Mouse (Mus musculus) ES-Bruce4 (cell line): ENCODE data around the gene Mgat5. TPM values are rescaled to one million over a fixed set of nuclear protein-coding genes. Genes with fewer than 3 reads are reported as not detected.
A peak's percentile ranks its signal among the peaks of the same experiment; 100 is the strongest.

Experiments
- H3K27ac ChIP-seq: 2 replicates; pipeline ENCODE4 v1.5.1; 2012; ENCODE audit warnings: low read length, inconsistent platforms; ENCODE audit not compliant: insufficient read depth
- H3K27me3 ChIP-seq: 2 replicates; pipeline ENCODE4 v1.6.1; 2012; ENCODE audit warnings: mild to moderate bottlenecking, low read length, inconsistent platforms; ENCODE audit not compliant: control insufficient read depth, poor library complexity, insufficient read depth, severe bottlenecking
- H3K36me3 ChIP-seq: 2 replicates; pipeline ENCODE4 v1.6.1; 2012; ENCODE audit warnings: inconsistent platforms, mild to moderate bottlenecking, low read length, moderate library complexity; ENCODE audit not compliant: control insufficient read depth, poor library complexity, insufficient read depth, severe bottlenecking
- H3K4me1 ChIP-seq: one replicate; pipeline ENCODE4 v1.8.1; 2011; ENCODE audit warnings: low read length; ENCODE audit not compliant: control insufficient read depth, insufficient read depth
- H3K4me3 ChIP-seq: 2 replicates; pipeline ENCODE4 v1.5.1; 2011; ENCODE audit warnings: low read depth, mild to moderate bottlenecking, low read length
- H3K9ac ChIP-seq: 2 replicates; pipeline ENCODE4 v1.6.1; 2012; ENCODE audit warnings: low read depth, mild to moderate bottlenecking, inconsistent platforms; ENCODE audit not compliant: poor library complexity, severe bottlenecking
- H3K9me3 ChIP-seq: replicated peaks from 2 replicates; pipeline ENCODE4 v1.6.1; 2012; ENCODE audit warnings: mild to moderate bottlenecking, low read length, inconsistent platforms; ENCODE audit not compliant: control insufficient read depth, poor library complexity, insufficient read depth, severe bottlenecking
- CTCF ChIP-seq: IDR thresholded peaks from one replicate; pipeline ENCODE4 v1.8.1; 2011; ENCODE audit warnings: low read depth, low read length
- EP300 ChIP-seq: IDR thresholded peaks from 2 replicates; pipeline ENCODE4 v1.6.1; 2011; ENCODE audit warnings: low read depth, low read length; ENCODE audit not compliant: insufficient read depth
- POLR2A ChIP-seq: IDR thresholded peaks from one replicate; pipeline ENCODE4 v1.8.1; 2011; ENCODE audit warnings: low read length; ENCODE audit not compliant: insufficient read depth
- polyA plus RNA-seq: library from polyadenylated mRNA; stranded (reverse); fragments of >200 nt; gene quantifications from 2 replicates; pipeline ENCODE4 v1.2.4, GENCODE M21; 2011; ENCODE audit warnings: low read depth; ENCODE audit not compliant: missing spikeins, insufficient read depth, insufficient read length

Gene Mgat5
- polyA plus RNA-seq, 1 experiment = 9.9 TPM

GRCm38 (mm10) chr1:127441736-127442135 lies 236.9 kb downstream of the Mgat5 start:
- H3K9ac ChIP-seq = no peak overlapping the region
- TF ChIP-seq CTCF = no peak
- TF ChIP-seq EP300 = no peak
- TF ChIP-seq POLR2A = no peak
- no peaks in the 10 kb centered on the region for H3K9me3 ChIP-seq
- no peak overlapping the region for H3K4me3 ChIP-seq
- H3K36me3 ChIP-seq = no peaks in the 10 kb centered on the region
- H3K27ac ChIP-seq = no peak overlapping the region
- no peaks in the 10 kb centered on the region for H3K4me1 ChIP-seq
- H3K27me3 ChIP-seq = no peaks in the 10 kb centered on the region

GRCm38 (mm10) chr1:127442880-127443877 lies 238.4 kb downstream of the Mgat5 start:
- H3K9me3 ChIP-seq = no peaks in the 10 kb centered on the region
- H3K9ac ChIP-seq = no peak overlapping the region
- no peaks in the 10 kb centered on the region for H3K27me3 ChIP-seq
- H3K4me3 ChIP-seq = no peak overlapping the region
- TF ChIP-seq EP300 (no peak), POLR2A (no peak), CTCF (no peak)
- no peak overlapping the region for H3K27ac ChIP-seq
- no peaks in the 10 kb centered on the region for H3K36me3 ChIP-seq
- H3K4me1 ChIP-seq = no peaks in the 10 kb centered on the region

- no peak overlapping the region for H3K4me3 ChIP-seq
- H3K9me3 ChIP-seq = no peaks in the 10 kb centered on the region
- H3K27me3 ChIP-seq = no peaks in the 10 kb centered on the region
- H3K36me3 ChIP-seq = no peaks in the 10 kb centered on the region
- TF ChIP-seq CTCF = no peak
- no peaks in the 10 kb centered on the region for H3K4me1 ChIP-seq
- no peak overlapping the region for H3K27ac ChIP-seq
- H3K9ac ChIP-seq = no peak overlapping the region
Measured at GRCm38 (mm10) chr1:127444836-127445485, 240.1 kb downstream of the Mgat5 start.

- no peak overlapping the region for H3K9ac ChIP-seq
- TF ChIP-seq POLR2A (no peak), EP300 (no peak), CTCF (no peak)
- H3K27me3 ChIP-seq = no peaks in the 10 kb centered on the region
- H3K4me1 ChIP-seq = no peaks in the 10 kb centered on the region
- H3K9me3 ChIP-seq = no peaks in the 10 kb centered on the region
- no peak overlapping the region for H3K4me3 ChIP-seq
- no peaks in the 10 kb centered on the region for H3K36me3 ChIP-seq
- no peak overlapping the region for H3K27ac ChIP-seq
Measured at GRCm38 (mm10) chr1:127453397-127453796, 248.6 kb downstream of the Mgat5 start.

- Histone ChIP-seq H3K4me1 (no peaks in the 10 kb centered on the region), H3K9ac (no peak overlapping the region), H3K27me3 (no peaks in the 10 kb centered on the region), H3K4me3 (no peak overlapping the region), H3K36me3 (no peaks in the 10 kb centered on the region), H3K27ac (no peak overlapping the region), H3K9me3 (no peaks in the 10 kb centered on the region)
- TF ChIP-seq POLR2A = no peak
- TF ChIP-seq CTCF = peak; percentile 64
Measured at GRCm38 (mm10) chr1:127459015-127459451, 254.2 kb downstream of the Mgat5 start.

GRCm38 (mm10) chr1:127459576-127459975 lies 254.8 kb downstream of the Mgat5 start:
- no peaks in the 10 kb centered on the region for H3K27me3 ChIP-seq
- no peak overlapping the region for H3K4me3 ChIP-seq
- H3K9me3 ChIP-seq = no peaks in the 10 kb centered on the region
- H3K9ac ChIP-seq = no peak overlapping the region
- no peaks in the 10 kb centered on the region for H3K4me1 ChIP-seq
- TF ChIP-seq EP300 (no peak), POLR2A (no peak), CTCF (no peak)
- H3K27ac ChIP-seq = no peak overlapping the region
- H3K36me3 ChIP-seq = no peaks in the 10 kb centered on the region
